Comparison of ENCODE assay signal across 8 mouse cellular contexts in the genomic region with DNA sequence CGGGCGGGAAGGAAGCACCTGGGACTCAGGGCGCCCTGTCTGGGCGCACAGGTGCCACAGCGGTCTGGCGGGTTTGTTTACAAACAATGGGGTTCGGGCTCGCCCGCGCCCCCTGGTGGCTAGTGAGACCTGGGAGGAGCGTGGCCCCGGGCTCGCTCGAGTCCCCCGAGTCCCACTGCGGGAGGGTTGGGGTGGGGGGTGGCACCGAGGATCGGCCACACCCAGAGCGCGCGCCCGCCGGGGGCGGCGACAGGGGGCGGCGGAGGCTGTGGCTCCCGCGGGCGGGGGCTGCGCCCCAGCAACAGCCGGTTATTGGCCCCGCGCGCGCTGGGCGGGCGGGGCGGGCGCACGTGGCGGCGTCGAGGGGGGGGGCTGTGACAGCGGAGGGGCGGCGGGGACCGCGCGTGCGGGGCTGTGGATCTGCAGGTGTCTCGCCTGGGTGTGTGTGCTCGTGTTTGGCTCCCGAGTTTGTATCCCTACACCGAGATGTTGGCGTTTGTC. TPM values are rescaled to one million over a fixed set of nuclear protein-coding genes. Genes with fewer than 3 reads are reported as not detected.
A peak's percentile ranks its signal among the peaks of the same experiment; 100 is the strongest.
DNase-seq lines count a peak whose midpoint lies in the region; ATAC-seq and TF ChIP-seq lines count a peak whose summit lies in the region.

No protein-coding gene starts in this region.

- ATAC-seq in granulocyte monocyte progenitor cell, adult 5-6 weeks (replicated peaks; ENCODE audit: poor library complexity, severe bottlenecking), result peak; percentile 23
- peak; percentile 20; the same call in 1 of the 2 replicates for ATAC-seq in intestine, postnatal 0 days
- ATAC-seq in limb, embryonic 13.5 days (ENCODE audit: low FRiP score, low read depth), result no peak
- peak; percentile 4; the same call in 1 of the 2 replicates for ATAC-seq in midbrain, embryonic 14.5 days (ENCODE audit: low FRiP score, low TSS enrichment)

- no peaks in the 10 kb centered on the region for H3K9me3 ChIP-seq in intestine, postnatal 0 days (ENCODE audit: control insufficient read depth)
- H3K9me3 ChIP-seq in limb, embryonic 13.5 days, result no peaks in the 10 kb centered on the region
- no peaks in the 10 kb centered on the region for H3K9me3 ChIP-seq in midbrain, embryonic 14.5 days (ENCODE audit: control insufficient read depth, low read length)

- WGBS in intestine, postnatal 0 days, result 0% methylated on average over 30 of the region's 56 CpGs
- under 1% methylated on average over 41 of the region's 56 CpGs for WGBS in limb, embryonic 13.5 days
- under 1% methylated on average over 50 of the region's 56 CpGs for WGBS in midbrain, embryonic 14.5 days

- H3K36me3 ChIP-seq in intestine, postnatal 0 days (ENCODE audit: control insufficient read depth, insufficient read depth), result no peaks in the 10 kb centered on the region
- no peaks in the 10 kb centered on the region for H3K36me3 ChIP-seq in limb, embryonic 13.5 days
- no peaks in the 10 kb centered on the region for H3K36me3 ChIP-seq in midbrain, embryonic 14.5 days (ENCODE audit: control insufficient read depth, insufficient read depth, low read length)

- H3K4me3 ChIP-seq in intestine, postnatal 0 days (ENCODE audit: low read depth, low read length), result peak overlapping the region; percentile 73
- peak overlapping the region; percentile 67 for H3K4me3 ChIP-seq in limb, embryonic 13.5 days
- peak overlapping the region; percentile 67 for H3K4me3 ChIP-seq in midbrain, embryonic 14.5 days (replicated peaks; ENCODE audit: low read depth, low read length)

- H3K27me3 ChIP-seq in intestine, postnatal 0 days (replicated peaks; ENCODE audit: control insufficient read depth, insufficient read depth, low read length), result no peaks in the 10 kb centered on the region
- peaks cover 32% of the 10 kb centered on the region for H3K27me3 ChIP-seq in limb, embryonic 13.5 days
- no peaks in the 10 kb centered on the region for H3K27me3 ChIP-seq in midbrain, embryonic 14.5 days (ENCODE audit: control insufficient read depth, insufficient read depth, low read length)

- peak overlapping the region; percentile 73 for H3K27ac ChIP-seq in intestine, postnatal 0 days (ENCODE audit: low read depth, low read length)
- peak overlapping the region; percentile 6; the same call in 1 of the 2 replicates for H3K27ac ChIP-seq in limb, embryonic 13.5 days
- peak overlapping the region; percentile 70 for H3K27ac ChIP-seq in midbrain, embryonic 14.5 days (replicated peaks; ENCODE audit: low read depth, low read length)

- peak; percentile 79 for DNase-seq in 3T3-L1 (ENCODE audit: low read depth, low spot score)
- DNase-seq in adrenal gland, postnatal 10 days, result peak; percentile 92
- DNase-seq in embryo, embryonic 9.5 days (ENCODE audit: extremely low spot score), result peak; percentile 74
- peak; percentile 82 for DNase-seq in midbrain, embryonic 14.5 days
- DNase-seq in spleen, postnatal 10 days (ENCODE audit: low spot score in 2 of 2), result peak; percentile 94

- TF ChIP-seq CTCF in intestine, postnatal 0 days (IDR thresholded peaks at IDR 0.05; ENCODE audit: low read depth), result peak; percentile 84

- H3K4me2 ChIP-seq in intestine, postnatal 0 days (replicated peaks; ENCODE audit: low read depth), result peak overlapping the region; percentile 94
- H3K4me2 ChIP-seq in limb, embryonic 13.5 days (replicated peaks), result peak overlapping the region; percentile 100
- peak overlapping the region; percentile 97 for H3K4me2 ChIP-seq in midbrain, embryonic 14.5 days (ENCODE audit: low read length)

- peak overlapping the region; percentile 52 for H3K9ac ChIP-seq in intestine, postnatal 0 days (ENCODE audit: low read depth, low read length)
- peak overlapping the region; percentile 68 for H3K9ac ChIP-seq in limb, embryonic 13.5 days
- H3K9ac ChIP-seq in midbrain, embryonic 14.5 days (replicated peaks; ENCODE audit: low read length), result peak overlapping the region; percentile 59

- peaks cover 4% of the 10 kb centered on the region; the same call in 1 of the 2 replicates for H3K4me1 ChIP-seq in intestine, postnatal 0 days (replicated peaks; ENCODE audit: control insufficient read depth, insufficient read depth, low read length)
- H3K4me1 ChIP-seq in limb, embryonic 13.5 days, result peaks cover 59% of the 10 kb centered on the region
- H3K4me1 ChIP-seq in midbrain, embryonic 14.5 days (ENCODE audit: control insufficient read depth, insufficient read depth, low read length), result peaks cover 32% of the 10 kb centered on the region

RNA-seq across cellular contexts. Expression of gene Bbc3, which starts 1.9 kb away (rescaled TPM):
- total RNA-seq in adrenal gland, postnatal 10 days (2021), result 10 to 100 TPM in 1 of 2 experiments, 1 to 10 TPM in 1; 7.9 to 13.9 TPM
- total RNA-seq in granulocyte monocyte progenitor cell, adult 5-6 weeks (2014; fragmentation: Nextera tagmentation), result 0.53 and 1.1 TPM in 2 replicates
- total RNA-seq in granulocyte monocyte progenitor cell, adult 5-6 weeks (2017), result 1.3 and 2.2 TPM in 2 replicates
- 6.6 and 7.0 TPM in 2 replicates for polyA plus RNA-seq in intestine, postnatal 0 days (2015; fragmentation: Nextera tagmentation; extraction: Ambion mirVana)
- 5.0 and 5.1 TPM in 2 replicates for polyA plus RNA-seq in limb, embryonic 13.5 days (2015; fragmentation: Nextera tagmentation; extraction: Ambion mirVana)
- 16.8 and 24.8 TPM in 2 replicates for polyA plus RNA-seq in midbrain, embryonic 14.5 days (2014; fragmentation: Nextera tagmentation; extraction: Ambion mirVana)

RNA-seq across cellular contexts. Expression of gene Ccdc9, which starts 23.5 kb away (rescaled TPM):
- total RNA-seq in adrenal gland, postnatal 10 days (2021), result 10 to 100 TPM; 54.7 to 67.5 TPM
- total RNA-seq in granulocyte monocyte progenitor cell, adult 5-6 weeks (2014; fragmentation: Nextera tagmentation), result 31.7 and 50.9 TPM in 2 replicates
- total RNA-seq in granulocyte monocyte progenitor cell, adult 5-6 weeks (2017), result 54.0 and 62.0 TPM in 2 replicates
- 14.2 and 14.8 TPM in 2 replicates for polyA plus RNA-seq in intestine, postnatal 0 days (2015; fragmentation: Nextera tagmentation; extraction: Ambion mirVana)
- polyA plus RNA-seq in limb, embryonic 13.5 days (2015; fragmentation: Nextera tagmentation; extraction: Ambion mirVana), result 26.1 and 29.2 TPM in 2 replicates
- polyA plus RNA-seq in midbrain, embryonic 14.5 days (2014; fragmentation: Nextera tagmentation; extraction: Ambion mirVana), result 17.6 and 24.1 TPM in 2 replicates

RNA-seq across cellular contexts. Expression of gene Inafm1, which starts 36.7 kb away (rescaled TPM):
- total RNA-seq in adrenal gland, postnatal 10 days (2021), result 10 to 100 TPM; 20.4 to 24.2 TPM
- total RNA-seq in granulocyte monocyte progenitor cell, adult 5-6 weeks (2014; fragmentation: Nextera tagmentation), result 13.6 and 14.6 TPM in 2 replicates
- total RNA-seq in granulocyte monocyte progenitor cell, adult 5-6 weeks (2017), result 3.2 and 3.3 TPM in 2 replicates
- 24.1 and 24.8 TPM in 2 replicates for polyA plus RNA-seq in intestine, postnatal 0 days (2015; fragmentation: Nextera tagmentation; extraction: Ambion mirVana)
- 19.0 and 19.9 TPM in 2 replicates for polyA plus RNA-seq in limb, embryonic 13.5 days (2015; fragmentation: Nextera tagmentation; extraction: Ambion mirVana)
- 36.4 and 44.7 TPM in 2 replicates for polyA plus RNA-seq in midbrain, embryonic 14.5 days (2014; fragmentation: Nextera tagmentation; extraction: Ambion mirVana)

RNA-seq across cellular contexts. Expression of gene C5ar1, which starts 50.7 kb away (rescaled TPM):
- total RNA-seq in adrenal gland, postnatal 10 days (2021), result 1 to 10 TPM; 2.7 to 3.9 TPM
- total RNA-seq in granulocyte monocyte progenitor cell, adult 5-6 weeks (2014; fragmentation: Nextera tagmentation), result 0.21 TPM in 1 of 2 replicates, not detected in the other
- 0.67 and 1.1 TPM in 2 replicates for total RNA-seq in granulocyte monocyte progenitor cell, adult 5-6 weeks (2017)
- polyA plus RNA-seq in intestine, postnatal 0 days (2015; fragmentation: Nextera tagmentation; extraction: Ambion mirVana), result 2.1 TPM in 2 replicates
- 1.9 and 2.4 TPM in 2 replicates for polyA plus RNA-seq in limb, embryonic 13.5 days (2015; fragmentation: Nextera tagmentation; extraction: Ambion mirVana)
- 0.11 and 1.6 TPM in 2 replicates for polyA plus RNA-seq in midbrain, embryonic 14.5 days (2014; fragmentation: Nextera tagmentation; extraction: Ambion mirVana)

Comparison
In these comparisons a context has a peak if more than half of its experiments do, and no peak if none do; other contexts are left out.
1. H3K27ac ChIP-seq: peak in every context shown above with its lines; median percentile 73 in intestine, postnatal 0 days; 70 in midbrain, embryonic 14.5 days; 6 in limb, embryonic 13.5 days.